ENCODE assay signal across 11 mouse cellular contexts in the genomic region with DNA sequence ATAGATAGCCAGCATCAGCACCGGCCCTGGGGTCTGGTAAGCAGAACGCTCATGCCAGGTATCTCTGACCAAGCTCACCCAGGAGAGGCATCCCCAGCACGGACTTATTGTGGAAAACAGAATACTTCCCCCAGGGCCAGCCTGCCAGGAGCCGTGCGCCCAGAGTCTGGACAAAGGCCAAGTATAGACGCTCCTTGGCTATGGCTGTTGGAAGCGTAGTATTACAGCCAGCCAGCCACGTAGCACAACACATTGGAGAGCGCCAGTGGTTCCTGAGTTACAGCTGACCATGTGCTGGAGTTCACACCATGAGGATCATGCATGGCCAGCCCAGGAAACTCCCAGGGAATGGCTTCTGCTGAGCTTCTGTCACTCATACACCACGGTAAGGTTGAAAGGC. TPM values are rescaled to one million over a fixed set of nuclear protein-coding genes. Genes with fewer than 3 reads are reported as not detected.
A peak's percentile ranks its signal among the peaks of the same experiment; 100 is the strongest.
DNase-seq lines count a peak whose midpoint lies in the region; ATAC-seq and TF ChIP-seq lines count a peak whose summit lies in the region.
"Had no signal": no experiment of that assay in that cellular context is flagged by ENCODE, and none has a peak within 500 bp of the region (broad histone marks: within the 10 kb centered on the region; RNA-seq: fewer than 3 reads in every experiment).

No protein-coding gene starts in this region.

- TF ChIP-seq CTCF in lung, postnatal 0 days (IDR thresholded peaks at IDR 0.05) = no peak

- H3K27ac ChIP-seq in forebrain, embryonic 14.5 days (ENCODE audit: low read depth, low read length) = no peak overlapping the region
- no peak overlapping the region for H3K27ac ChIP-seq in forebrain, embryonic 13.5 days
- no peak overlapping the region for H3K27ac ChIP-seq in lung, postnatal 0 days (ENCODE audit: low read length)
- no peak overlapping the region for H3K27ac ChIP-seq in limb, embryonic 14.5 days (replicated peaks; ENCODE audit: low read depth, low read length)
- H3K27ac ChIP-seq: embryonic facial prominence, embryonic 13.5 days had no signal

- ATAC-seq in forebrain, embryonic 14.5 days = peak; percentile 29; the same call in 1 of the 2 replicates
- no peak for ATAC-seq in forebrain, embryonic 13.5 days
- ATAC-seq in lung, postnatal 0 days = peak; percentile 9; the same call in 1 of the 2 replicates
- no peak for ATAC-seq in limb, embryonic 14.5 days (ENCODE audit: low FRiP score, low read depth)

- H3K9me3 ChIP-seq in forebrain, embryonic 14.5 days (replicated peaks; ENCODE audit: control insufficient read depth, low read length) = no peaks in the 10 kb centered on the region
- no peaks in the 10 kb centered on the region for H3K9me3 ChIP-seq in forebrain, embryonic 13.5 days (replicated peaks)
- H3K9me3 ChIP-seq in lung, postnatal 0 days (ENCODE audit: low read length) = no peaks in the 10 kb centered on the region
- H3K9me3 ChIP-seq in limb, embryonic 14.5 days (ENCODE audit: control insufficient read depth, low read length) = no peaks in the 10 kb centered on the region
- H3K9me3 ChIP-seq: embryonic facial prominence, embryonic 13.5 days had no signal

- H3K4me3 ChIP-seq in forebrain, embryonic 14.5 days (ENCODE audit: low read depth, low read length) = no peak overlapping the region
- no peak overlapping the region for H3K4me3 ChIP-seq in forebrain, embryonic 13.5 days
- H3K4me3 ChIP-seq in lung, postnatal 0 days (ENCODE audit: low read depth, low read length) = no peak overlapping the region
- no peak overlapping the region for H3K4me3 ChIP-seq in limb, embryonic 14.5 days (replicated peaks; ENCODE audit: low read length)
- H3K4me3 ChIP-seq: embryonic facial prominence, embryonic 13.5 days had no signal

- TF ChIP-seq POLR2A in limb, embryonic 14.5 days (IDR thresholded peaks at IDR 0.05; ENCODE audit: borderline replicate concordance, extremely low read depth, insufficient read depth, insufficient read length) = no peak

- peak; percentile 66 for DNase-seq in forebrain, embryonic 14.5 days (ENCODE audit: low spot score)
- no peak for DNase-seq in lung, postnatal 0 days (ENCODE audit: low spot score)
- DNase-seq in lung, postnatal 36 days = no peak
- peak; percentile 51 to 54 for DNase-seq in heart, postnatal 10 days
- DNase-seq in limb, embryonic 14.5 days (ENCODE audit: low spot score) = peak; percentile 56
- DNase-seq in right cerebral cortex, postnatal 36 days (ENCODE audit: low spot score in 2 of 2) = no peak
- no peak for DNase-seq in right cerebral cortex, postnatal 10 days (ENCODE audit: low spot score in 2 of 2)
- DNase-seq: lung, postnatal 10 days; thymus, postnatal 36 days had no signal

- H3K9ac ChIP-seq in forebrain, embryonic 14.5 days (ENCODE audit: low read length) = no peak overlapping the region
- H3K9ac ChIP-seq in forebrain, embryonic 13.5 days = no peak overlapping the region
- no peak overlapping the region for H3K9ac ChIP-seq in lung, postnatal 0 days (replicated peaks; ENCODE audit: low read depth)
- H3K9ac ChIP-seq in limb, embryonic 14.5 days (ENCODE audit: low read depth, low read length, severe bottlenecking) = no peak overlapping the region
- H3K9ac ChIP-seq: embryonic facial prominence, embryonic 13.5 days had no signal

- peaks cover 12% of the 10 kb centered on the region for H3K4me1 ChIP-seq in forebrain, embryonic 14.5 days (ENCODE audit: control insufficient read depth, insufficient read depth, low read length)
- peaks cover 28% of the 10 kb centered on the region for H3K4me1 ChIP-seq in forebrain, embryonic 13.5 days
- no peaks in the 10 kb centered on the region for H3K4me1 ChIP-seq in lung, postnatal 0 days (ENCODE audit: insufficient read depth, low read depth, low read length)
- 0 out of 2 replicates have a peak, but pooled peaks cover 4% of the 10 kb centered on the region for H3K4me1 ChIP-seq in limb, embryonic 14.5 days (ENCODE audit: control insufficient read depth, insufficient read depth, low read length)

- no peak overlapping the region for H3K4me2 ChIP-seq in forebrain, embryonic 14.5 days (ENCODE audit: low read length)
- H3K4me2 ChIP-seq in forebrain, embryonic 13.5 days = no peak overlapping the region
- H3K4me2 ChIP-seq in lung, postnatal 0 days (replicated peaks; ENCODE audit: low read depth, low read length) = no peak overlapping the region
- H3K4me2 ChIP-seq in limb, embryonic 14.5 days (replicated peaks; ENCODE audit: low read depth, low read length, severe bottlenecking) = no peak overlapping the region
- H3K4me2 ChIP-seq: embryonic facial prominence, embryonic 13.5 days had no signal

- intact Hi-C loops in heart, postnatal 10 days (cut with DNase I) = no loop called here

- WGBS in forebrain, embryonic 14.5 days = 55% methylated on average over 10 of the region's 10 CpGs
- WGBS in forebrain, embryonic 13.5 days = 75% methylated on average over 10 of the region's 10 CpGs
- 69% methylated on average over 10 of the region's 10 CpGs for WGBS in lung, postnatal 0 days
- 70% methylated on average over 10 of the region's 10 CpGs for WGBS in limb, embryonic 14.5 days

- no peaks in the 10 kb centered on the region for H3K27me3 ChIP-seq in forebrain, embryonic 14.5 days (replicated peaks; ENCODE audit: control insufficient read depth, insufficient read depth, low read length)
- H3K27me3 ChIP-seq in forebrain, embryonic 13.5 days = no peaks in the 10 kb centered on the region
- H3K27me3 ChIP-seq in lung, postnatal 0 days (replicated peaks; ENCODE audit: insufficient read depth, low read length) = no peaks in the 10 kb centered on the region
- no peaks in the 10 kb centered on the region for H3K27me3 ChIP-seq in limb, embryonic 14.5 days (ENCODE audit: control insufficient read depth, insufficient read depth, low read length)
- H3K27me3 ChIP-seq: embryonic facial prominence, embryonic 13.5 days had no signal

- TF ChIP-seq EP300 in lung, postnatal 0 days (IDR thresholded peaks at IDR 0.05) = no peak

- peaks cover 2% of the 10 kb centered on the region; the same call in 1 of the 2 replicates for H3K36me3 ChIP-seq in forebrain, embryonic 14.5 days (ENCODE audit: control insufficient read depth, insufficient read depth, low read length)
- H3K36me3 ChIP-seq in forebrain, embryonic 13.5 days (ENCODE audit: poor library complexity, severe bottlenecking) = peaks cover 25% of the 10 kb centered on the region
- H3K36me3 ChIP-seq in lung, postnatal 0 days (ENCODE audit: insufficient read depth, low read length) = no peaks in the 10 kb centered on the region
- peaks cover 35% of the 10 kb centered on the region for H3K36me3 ChIP-seq in limb, embryonic 14.5 days (ENCODE audit: control insufficient read depth, insufficient read depth, low read length)

RNA-seq across cellular contexts. Expression of gene Lmf1, which starts 55.2 kb away (rescaled TPM):
- polyA plus RNA-seq in forebrain, embryonic 14.5 days (2014; fragmentation: Nextera tagmentation; extraction: Ambion mirVana) = 18.8 and 19.1 TPM in 2 replicates
- polyA plus RNA-seq in forebrain, embryonic 13.5 days (2015; fragmentation: Nextera tagmentation; extraction: Ambion mirVana) = 19.7 and 20.9 TPM in 2 replicates
- polyA plus RNA-seq in lung, postnatal 0 days (2015; fragmentation: Nextera tagmentation; extraction: Ambion mirVana) = 16.5 and 16.6 TPM in 2 replicates
- total RNA-seq in heart, postnatal 10 days (2021) = 10 to 100 TPM; 25.4 to 27.0 TPM
- 20.3 and 26.3 TPM in 2 replicates for polyA plus RNA-seq in limb, embryonic 14.5 days (2012; rRNA removed)
- polyA plus RNA-seq in limb, embryonic 14.5 days (2014; fragmentation: Nextera tagmentation; extraction: Ambion mirVana) = 26.9 and 28.7 TPM in 2 replicates

Comparison
In these comparisons a context has a peak if more than half of its experiments do, and no peak if none do; other contexts are left out.
1. ATAC-seq: peak in forebrain, embryonic 14.5 days (single experiment) and lung, postnatal 0 days (single experiment); none in forebrain, embryonic 13.5 days (single experiment) and limb, embryonic 14.5 days (single experiment).
2. DNase-seq: peak in forebrain, embryonic 14.5 days (single experiment), heart, postnatal 10 days (2 of 2) and limb, embryonic 14.5 days (single experiment); none in lung, postnatal 0 days (single experiment), lung, postnatal 36 days (single experiment), right cerebral cortex, postnatal 36 days (0 of 2) and right cerebral cortex, postnatal 10 days (0 of 2).